Mouse (Mus musculus) embryonic facial prominence, embryonic 11.5 days (tissue): ENCODE measurements around the gene Ptprt. TPM values are rescaled to one million over a fixed set of nuclear protein-coding genes. Genes with fewer than 3 reads are reported as not detected.

Source experiments
- ATAC-seq: fragments of 200-750 bp; cut with Nextera tagmentation; replicated peaks from 2 replicates; pipeline ENCODE4 v1.8.0; 2017; ENCODE audit warnings: low read depth; ENCODE audit not compliant: insufficient number of reproducible peaks, low FRiP score, low TSS enrichment
- DNase-seq: peaks from one replicate; pipeline ENCODE4 v3.0.0-alpha.2; 2015; ENCODE audit warnings: low spot score
- H3K27ac ChIP-seq: fragments of 300-500 bp; sonication (generic); replicated peaks from 2 replicates; pipeline ENCODE4 v1.5.1; 2014; ENCODE audit warnings: mild to moderate bottlenecking, low read depth, low read length, control low read depth
- H3K27me3 ChIP-seq: fragments of 300-500 bp; sonication (generic); 2 replicates; pipeline ENCODE4 v1.6.1; 2014; ENCODE audit warnings: mild to moderate bottlenecking, low read length, moderate library complexity, mixed read lengths; ENCODE audit not compliant: control insufficient read depth, insufficient read depth
- H3K36me3 ChIP-seq: fragments of 300-500 bp; sonication (generic); replicated peaks from 2 replicates; pipeline ENCODE4 v1.6.1; 2014; ENCODE audit warnings: low read depth, mild to moderate bottlenecking, low read length, moderate library complexity, mixed read lengths; ENCODE audit not compliant: control insufficient read depth, insufficient read depth
- H3K4me1 ChIP-seq: fragments of 300-500 bp; sonication (generic); 2 replicates; pipeline ENCODE4 v1.6.1; 2014; ENCODE audit warnings: low read length, mixed read lengths; ENCODE audit not compliant: control insufficient read depth, insufficient read depth
- H3K4me2 ChIP-seq: fragments of 300-500 bp; sonication (generic); 2 replicates; pipeline ENCODE4 v1.6.1; 2014; ENCODE audit warnings: low read depth, mild to moderate bottlenecking, control low read depth, low read length, moderate library complexity
- H3K4me3 ChIP-seq: fragments of 300-500 bp; sonication (generic); 2 replicates; pipeline ENCODE4 v1.5.1; 2014; ENCODE audit warnings: low read depth, low read length, control low read depth
- H3K9ac ChIP-seq: fragments of 300-500 bp; sonication (generic); replicated peaks from 2 replicates; pipeline ENCODE4 v1.6.1; 2014; ENCODE audit warnings: mild to moderate bottlenecking, control low read depth, low read length
- H3K9me3 ChIP-seq: fragments of 300-500 bp; sonication (generic); replicated peaks from 2 replicates; pipeline ENCODE4 v1.6.1; 2016; ENCODE audit warnings: mild to moderate bottlenecking, low read length, inconsistent platforms, mixed read lengths; ENCODE audit not compliant: control insufficient read depth
- WGBS: fragments of 180-500 bp; shearing (Covaris S2); extraction: QIAGEN DNeasy Blood & Tissue Kit; methylation state at CpG from one replicate; pipeline ENCODE4 v1.1.7; 2014; 5-methylcytosine and 5-hydroxymethylcytosine counted together
- polyA plus RNA-seq: library from polyadenylated mRNA; unstranded; fragments of >200 nt; fragmentation: Nextera tagmentation; extraction: Ambion mirVana; gene quantifications from 2 replicates; pipeline ENCODE4 v1.2.1, GENCODE M21; 2014

Ptprt gene
- polyA plus RNA-seq, 1 experiment from 2014 or later: 1.00 TPM

DNA sequence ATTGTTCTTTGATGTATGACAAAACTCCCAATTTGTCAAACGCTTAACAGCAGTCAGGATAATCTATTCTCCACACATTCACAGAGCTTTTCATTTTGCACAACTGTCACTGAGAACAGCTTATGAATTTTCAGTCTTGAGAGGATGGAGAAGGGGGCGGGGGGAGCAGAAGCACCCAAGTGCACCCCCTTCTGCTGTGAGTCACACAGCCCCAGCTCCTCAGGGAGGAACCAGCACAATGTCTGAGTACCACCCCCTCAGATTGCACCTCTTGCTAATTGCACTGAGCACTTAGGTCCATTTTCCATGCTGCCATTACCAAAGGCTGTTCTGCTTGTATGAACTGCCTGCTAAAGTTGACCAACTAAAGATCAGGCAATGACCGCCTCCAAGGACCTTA, 578.6 kb downstream of the Ptprt start:
- H3K4me3 ChIP-seq: no peak overlapping the region
- H3K9ac ChIP-seq: no peak overlapping the region
- ATAC-seq (no peak), DNase-seq (no peak)
- no peak overlapping the region for H3K4me2 ChIP-seq
- H3K36me3 ChIP-seq: no peaks in the 10 kb centered on the region
- no peaks in the 10 kb centered on the region for H3K4me1 ChIP-seq
- WGBS: 94% methylated on average over 3 of the region's 3 CpGs
- no peaks in the 10 kb centered on the region for H3K9me3 ChIP-seq
- no peak overlapping the region for H3K27ac ChIP-seq
- no peaks in the 10 kb centered on the region for H3K27me3 ChIP-seq

DNA sequence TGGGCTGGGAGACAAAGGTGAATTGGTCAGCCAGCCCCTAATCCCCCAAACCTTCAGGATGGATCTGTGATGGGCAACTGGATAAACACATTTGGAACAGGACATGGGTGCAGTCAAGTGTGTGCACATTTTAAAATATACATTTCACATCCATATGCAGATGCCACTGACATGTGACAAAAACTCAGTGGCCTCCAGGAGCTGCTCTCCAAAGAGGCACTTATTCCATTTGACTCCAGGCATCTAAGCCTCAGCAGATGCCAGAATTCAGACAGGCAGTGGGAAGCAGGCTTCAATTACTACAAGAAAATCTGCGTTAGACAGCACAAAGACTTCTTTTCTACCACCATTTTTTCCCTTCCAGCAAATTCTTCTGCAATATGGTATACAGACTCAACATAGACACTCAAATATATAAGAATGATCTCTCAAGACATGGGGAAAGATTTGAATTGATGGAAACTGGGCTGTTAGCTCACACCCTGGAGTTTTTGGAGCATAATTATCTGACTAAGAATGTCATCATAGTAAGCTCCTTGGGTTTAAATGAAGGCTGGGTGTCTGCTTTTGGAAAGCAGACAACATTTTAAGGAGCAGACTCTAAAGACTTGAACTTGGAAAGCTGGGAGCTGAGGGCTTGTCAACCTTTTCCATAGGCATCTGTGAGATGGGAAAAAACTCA, 580.1 kb downstream of the Ptprt start:
- DNase-seq (no peak), ATAC-seq (no peak)
- Histone ChIP-seq H3K4me2 (no peak overlapping the region), H3K9ac (no peak overlapping the region), H3K27me3 (no peaks in the 10 kb centered on the region), H3K9me3 (no peaks in the 10 kb centered on the region), H3K27ac (no peak overlapping the region), H3K4me1 (no peaks in the 10 kb centered on the region), H3K36me3 (no peaks in the 10 kb centered on the region), H3K4me3 (no peak overlapping the region)
- WGBS: 55% methylated on average over 1 of the region's 1 CpGs

DNA sequence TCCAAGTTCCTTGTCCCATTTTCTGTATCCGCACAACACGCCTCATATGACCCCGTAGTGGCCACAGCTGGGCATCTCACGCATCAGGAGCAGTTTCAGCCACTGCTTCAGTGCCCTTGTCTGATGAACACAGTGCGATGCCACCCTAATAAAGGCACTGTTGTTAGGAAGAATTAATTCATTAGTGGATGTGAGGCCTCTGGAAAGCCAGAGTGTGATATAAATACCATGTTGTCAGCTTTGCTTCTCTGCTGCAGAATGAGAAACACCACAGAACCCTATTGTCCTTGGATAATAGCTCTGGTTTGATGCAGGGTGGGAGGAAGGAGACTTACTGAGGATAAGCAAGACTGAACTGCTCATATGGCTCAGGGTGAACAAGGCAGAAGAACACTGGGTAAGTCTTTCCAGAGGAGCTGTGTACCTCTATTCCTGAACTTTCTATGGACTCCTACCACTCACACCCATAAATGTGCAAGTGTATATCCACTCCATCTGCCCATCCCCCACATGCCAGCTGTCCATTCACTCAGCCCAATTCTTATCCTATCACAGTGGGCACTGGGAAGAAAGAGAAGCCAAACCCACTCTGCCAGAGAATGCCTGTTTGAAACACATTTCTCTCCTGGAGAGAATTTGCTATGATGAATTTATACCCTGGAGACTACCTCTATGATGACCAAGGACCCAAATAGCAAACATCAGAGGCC, 582.2 kb downstream of the Ptprt start:
- Histone ChIP-seq H3K27me3 (no peaks in the 10 kb centered on the region), H3K9ac (no peak overlapping the region), H3K4me1 (no peaks in the 10 kb centered on the region), H3K4me2 (no peak overlapping the region), H3K4me3 (no peak overlapping the region), H3K27ac (no peak overlapping the region), H3K36me3 (no peaks in the 10 kb centered on the region), H3K9me3 (no peaks in the 10 kb centered on the region)
- WGBS: 95% methylated on average over 5 of the region's 5 CpGs
- DNase-seq (no peak), ATAC-seq (no peak)

DNA sequence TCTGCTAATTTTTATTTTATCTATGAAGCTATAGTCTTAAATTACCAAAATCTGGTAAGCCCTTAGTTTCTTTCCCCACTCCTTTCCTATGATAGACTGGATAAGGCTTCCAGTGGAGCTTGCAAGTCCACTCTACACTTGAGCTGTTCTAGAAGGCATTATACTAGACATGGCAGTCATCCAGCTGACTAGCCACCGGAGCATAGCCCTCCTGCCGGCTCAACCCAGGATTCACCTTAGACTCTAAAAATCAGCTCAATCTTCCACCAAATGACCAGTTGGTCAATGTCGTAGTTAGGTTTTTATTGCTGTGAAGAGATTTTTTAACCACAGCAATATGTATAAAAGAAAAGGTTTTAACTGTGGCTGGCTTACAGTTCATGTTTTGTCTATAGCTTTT, 608.1 kb downstream of the Ptprt start:
- Histone ChIP-seq H3K36me3 (no peaks in the 10 kb centered on the region), H3K27ac (no peak overlapping the region), H3K27me3 (no peaks in the 10 kb centered on the region), H3K4me2 (no peak overlapping the region), H3K9me3 (no peaks in the 10 kb centered on the region), H3K4me3 (no peak overlapping the region), H3K9ac (no peak overlapping the region), H3K4me1 (no peaks in the 10 kb centered on the region)
- ATAC-seq (no peak), DNase-seq (no peak)
- WGBS: 97% methylated on average over 3 of the region's 3 CpGs

- no peak overlapping the region for H3K27ac ChIP-seq
- H3K4me3 ChIP-seq: no peak overlapping the region
- H3K36me3 ChIP-seq: no peaks in the 10 kb centered on the region
- DNase-seq: no peak
- 88% methylated on average over 4 of the region's 4 CpGs for WGBS
- no peaks in the 10 kb centered on the region for H3K27me3 ChIP-seq
- no peaks in the 10 kb centered on the region for H3K4me1 ChIP-seq
- no peak for ATAC-seq
- no peak overlapping the region for H3K9ac ChIP-seq
- no peaks in the 10 kb centered on the region for H3K9me3 ChIP-seq
- H3K4me2 ChIP-seq: no peak overlapping the region
Observed at GRCm38 (mm10) chr2:162050198-162050597, 610.7 kb downstream of the Ptprt start.

GRCm38 (mm10) chr2:162035615-162036014, 625.3 kb downstream of the Ptprt start:
- Histone ChIP-seq H3K4me3 (no peak overlapping the region), H3K4me1 (no peaks in the 10 kb centered on the region), H3K9ac (no peak overlapping the region), H3K27me3 (no peaks in the 10 kb centered on the region), H3K4me2 (no peak overlapping the region), H3K27ac (no peak overlapping the region), H3K9me3 (no peaks in the 10 kb centered on the region), H3K36me3 (no peaks in the 10 kb centered on the region)
- ATAC-seq: no peak
- 72% methylated on average over 4 of the region's 4 CpGs for WGBS
- DNase-seq: no peak

GRCm38 (mm10) chr2:162031636-162032035, 629.3 kb downstream of the Ptprt start:
- H3K4me2 ChIP-seq: no peak overlapping the region
- ATAC-seq: no peak
- H3K27ac ChIP-seq: no peak overlapping the region
- no peaks in the 10 kb centered on the region for H3K9me3 ChIP-seq
- H3K27me3 ChIP-seq: no peaks in the 10 kb centered on the region
- WGBS: 67% methylated on average over 4 of the region's 4 CpGs
- peak; percentile 81 for DNase-seq
- no peaks in the 10 kb centered on the region for H3K4me1 ChIP-seq
- H3K9ac ChIP-seq: no peak overlapping the region
- H3K36me3 ChIP-seq: no peaks in the 10 kb centered on the region
- H3K4me3 ChIP-seq: no peak overlapping the region

- ATAC-seq (no peak), DNase-seq (no peak)
- H3K36me3 ChIP-seq: no peaks in the 10 kb centered on the region
- H3K27me3 ChIP-seq: no peaks in the 10 kb centered on the region
- H3K9ac ChIP-seq: no peak overlapping the region
- no peak overlapping the region for H3K27ac ChIP-seq
- no peaks in the 10 kb centered on the region for H3K9me3 ChIP-seq
- no peak overlapping the region for H3K4me3 ChIP-seq
- H3K4me2 ChIP-seq: no peak overlapping the region
- H3K4me1 ChIP-seq: no peaks in the 10 kb centered on the region
- 54% methylated on average over 7 of the region's 7 CpGs for WGBS
Observed at GRCm38 (mm10) chr2:162001016-162001415, 659.9 kb downstream of the Ptprt start.
